Mouse (Mus musculus) brain, embryonic 14.5 days (tissue): Measurements from ENCODE around the gene Rbm20. TPM values are rescaled to one million over a fixed set of nuclear protein-coding genes. Genes with fewer than 3 reads are reported as not detected.

Source experiments
- DNase-seq: peaks from one replicate; pipeline ENCODE4 v3.0.0-alpha.2; 2011; ENCODE audit warnings: low read depth
- CTCF ChIP-seq: fragments of 200-500 bp; IDR thresholded peaks from 2 replicates; pipeline ENCODE4 v1.5.1; 2012; ENCODE audit warnings: inconsistent platforms, mild to moderate bottlenecking, moderate library complexity, borderline replicate concordance; ENCODE audit not compliant: insufficient read depth, insufficient read length; ENCODE audit errors: extremely low read depth
- POLR2A ChIP-seq: fragments of 200-500 bp; IDR thresholded peaks from 2 replicates; pipeline ENCODE4 v1.6.1; 2012; ENCODE audit warnings: mild to moderate bottlenecking, inconsistent platforms, borderline replicate concordance; ENCODE audit not compliant: poor library complexity, insufficient read depth, insufficient read length, severe bottlenecking; ENCODE audit errors: extremely low read depth
- polyA plus RNA-seq: library from polyadenylated mRNA; depleted of rRNA; stranded (reverse); fragments of >200 nt; gene quantifications from 2 replicates; pipeline ENCODE4 v1.2.3, GENCODE M21; 2012

Gene Rbm20
- polyA plus RNA-seq, 1 experiment, result 1.5 TPM

- no peak for DNase-seq
- TF ChIP-seq POLR2A (no peak), CTCF (no peak)
Measured at GRCm38 (mm10) chr19:53869427-53870385, 192.6 kb downstream of the Rbm20 start.

GRCm38 (mm10) chr19:53870568-53870967 is 193.5 kb downstream of the Rbm20 start:
- DNase-seq, result no peak
- no peak for TF ChIP-seq POLR2A
- no peak for TF ChIP-seq CTCF

- no peak for DNase-seq
- TF ChIP-seq POLR2A (no peak), CTCF (no peak)
Measured at GRCm38 (mm10) chr19:53871502-53871901, 194.4 kb downstream of the Rbm20 start.

- DNase-seq, result no peak
- TF ChIP-seq POLR2A, result no peak
- no peak for TF ChIP-seq CTCF
Measured at GRCm38 (mm10) chr19:53872994-53873713, 196.0 kb downstream of the Rbm20 start.

GRCm38 (mm10) chr19:53875246-53875645 is 198.1 kb downstream of the Rbm20 start:
- peak; percentile 39 for DNase-seq
- no peak for TF ChIP-seq CTCF
- no peak for TF ChIP-seq POLR2A

GRCm38 (mm10) chr19:53877779-53878178 is 200.7 kb downstream of the Rbm20 start:
- TF ChIP-seq CTCF, result no peak
- TF ChIP-seq POLR2A, result no peak
- DNase-seq, result no peak

GRCm38 (mm10) chr19:53880460-53880859 is 203.4 kb downstream of the Rbm20 start:
- no peak for TF ChIP-seq CTCF
- TF ChIP-seq POLR2A, result no peak
- no peak for DNase-seq

GRCm38 (mm10) chr19:53881786-53882185 is 204.7 kb downstream of the Rbm20 start:
- no peak for DNase-seq
- no peak for TF ChIP-seq CTCF
- TF ChIP-seq POLR2A, result no peak

GRCm38 (mm10) chr19:53885450-53885849 is 208.3 kb downstream of the Rbm20 start:
- TF ChIP-seq CTCF (no peak), POLR2A (no peak)
- DNase-seq, result peak; percentile 78

GRCm38 (mm10) chr19:53886576-53887370 is 209.7 kb downstream of the Rbm20 start:
- no peak for DNase-seq
- TF ChIP-seq POLR2A (no peak), CTCF (no peak)

- no peak for DNase-seq
Measured at GRCm38 (mm10) chr19:53887822-53888221, 210.7 kb downstream of the Rbm20 start.

More at GRCm38 (mm10) chr19:53887822-53888221, 210.7 kb downstream of the Rbm20 start:
- TF ChIP-seq POLR2A, result no peak
- no peak for TF ChIP-seq CTCF
